In genomic region chr9:65598765-65599249, GRCm38 (mm10) we compare ENCODE assay signal across 8 mouse cellular contexts. TPM values are rescaled to one million over a fixed set of nuclear protein-coding genes. Genes with fewer than 3 reads are reported as not detected.
DNase-seq lines count a peak whose midpoint lies in the region; ATAC-seq and TF ChIP-seq lines count a peak whose summit lies in the region.

No protein-coding gene starts in this region.

- WGBS in midbrain, embryonic 14.5 days, result 50% methylated on average over 9 of the region's 11 CpGs
- 57% methylated on average over 7 of the region's 11 CpGs for WGBS in midbrain, embryonic 11.5 days
- WGBS in embryonic facial prominence, embryonic 13.5 days, result 46% methylated on average over 7 of the region's 11 CpGs
- 50% methylated on average over 6 of the region's 11 CpGs for WGBS in hindbrain, embryonic 16.5 days
- 37% methylated on average over 9 of the region's 11 CpGs for whole genome bisulfite sequencing in liver, embryonic 14.5 days (ENCODE audit: insufficient replicate concordance)

- peak; percentile 82 for DNase-seq in midbrain, embryonic 14.5 days
- no peak for DNase-seq in midbrain, embryonic 11.5 days (ENCODE audit: low spot score, missing footprints)
- peak; percentile 37 for DNase-seq in T-cell, adult 2 months (ENCODE audit: low spot score)
- DNase-seq in liver, embryonic 14.5 days (ENCODE audit: low read depth in 3 of 3, low spot score in 3 of 3), result no peak
- DNase-seq in right cerebral cortex, postnatal 4 days, result peak; percentile 40
- no peak for DNase-seq in c-Kit-positive CD71-positive TER-119-positive erythroid progenitor cells, embryonic 14.5 days (ENCODE audit: low spot score)

- no peaks in the 10 kb centered on the region for H3K27me3 ChIP-seq in midbrain, embryonic 14.5 days (ENCODE audit: control insufficient read depth, insufficient read depth, low read length)
- no peaks in the 10 kb centered on the region for H3K27me3 ChIP-seq in midbrain, embryonic 11.5 days (ENCODE audit: control insufficient read depth, insufficient read depth, low read length)
- no peaks in the 10 kb centered on the region for H3K27me3 ChIP-seq in embryonic facial prominence, embryonic 13.5 days
- no peaks in the 10 kb centered on the region for H3K27me3 ChIP-seq in hindbrain, embryonic 16.5 days (replicated peaks; ENCODE audit: control insufficient read depth, insufficient read depth, low read length)
- H3K27me3 ChIP-seq in liver, embryonic 14.5 days (ENCODE audit: control insufficient read depth, insufficient read depth, low read length), result no peaks in the 10 kb centered on the region

- H3K27ac ChIP-seq in midbrain, embryonic 14.5 days (replicated peaks; ENCODE audit: low read depth, low read length), result no peak overlapping the region
- H3K27ac ChIP-seq in midbrain, embryonic 11.5 days (ENCODE audit: low read depth, low read length), result no peak overlapping the region
- no peak overlapping the region for H3K27ac ChIP-seq in embryonic facial prominence, embryonic 13.5 days
- H3K27ac ChIP-seq in hindbrain, embryonic 16.5 days (ENCODE audit: low read depth, low read length), result no peak overlapping the region
- H3K27ac ChIP-seq in liver, embryonic 14.5 days, result no peak overlapping the region

- TF ChIP-seq EP300 in liver, embryonic 14.5 days (IDR thresholded peaks at IDR 0.05; ENCODE audit: low read depth), result no peak

- H3K36me3 ChIP-seq in midbrain, embryonic 14.5 days (ENCODE audit: control insufficient read depth, insufficient read depth, low read length), result no peaks in the 10 kb centered on the region
- peaks cover 2% of the 10 kb centered on the region for H3K36me3 ChIP-seq in midbrain, embryonic 11.5 days (ENCODE audit: control insufficient read depth, insufficient read depth, low read length)
- H3K36me3 ChIP-seq in embryonic facial prominence, embryonic 13.5 days, result peaks cover 20% of the 10 kb centered on the region
- no peaks in the 10 kb centered on the region for H3K36me3 ChIP-seq in hindbrain, embryonic 16.5 days (ENCODE audit: control insufficient read depth, insufficient read depth, low read length)
- H3K36me3 ChIP-seq in liver, embryonic 14.5 days (replicated peaks; ENCODE audit: control insufficient read depth, insufficient read depth, low read depth), result peaks cover 20% of the 10 kb centered on the region

- H3K4me1 ChIP-seq in midbrain, embryonic 14.5 days (ENCODE audit: control insufficient read depth, insufficient read depth, low read length), result no peaks in the 10 kb centered on the region
- no peaks in the 10 kb centered on the region for H3K4me1 ChIP-seq in midbrain, embryonic 11.5 days (ENCODE audit: control insufficient read depth, insufficient read depth, low read length)
- no peaks in the 10 kb centered on the region for H3K4me1 ChIP-seq in embryonic facial prominence, embryonic 13.5 days
- no peaks in the 10 kb centered on the region for H3K4me1 ChIP-seq in hindbrain, embryonic 16.5 days (ENCODE audit: control insufficient read depth, insufficient read depth, low read depth, low read length)
- no peaks in the 10 kb centered on the region for H3K4me1 ChIP-seq in liver, embryonic 14.5 days (replicated peaks; ENCODE audit: control insufficient read depth in 2 of 2, insufficient read depth in 2 of 2, low read length in 1 of 2)

- no peak for ATAC-seq in midbrain, embryonic 14.5 days (ENCODE audit: low FRiP score, low TSS enrichment)
- no peak for ATAC-seq in midbrain, embryonic 11.5 days (ENCODE audit: low FRiP score)
- ATAC-seq in embryonic facial prominence, embryonic 13.5 days (ENCODE audit: insufficient number of reproducible peaks, insufficient read depth, low FRiP score, low TSS enrichment, low read depth), result no peak
- no peak for ATAC-seq in hindbrain, embryonic 16.5 days
- no peak for ATAC-seq in liver, embryonic 14.5 days (ENCODE audit: insufficient read depth)

- no peak overlapping the region for H3K4me2 ChIP-seq in midbrain, embryonic 14.5 days (ENCODE audit: low read length)
- no peak overlapping the region for H3K4me2 ChIP-seq in midbrain, embryonic 11.5 days
- peak overlapping the region; percentile 34; the same call in 1 of the 2 replicates for H3K4me2 ChIP-seq in embryonic facial prominence, embryonic 13.5 days
- H3K4me2 ChIP-seq in hindbrain, embryonic 16.5 days (ENCODE audit: low read length), result peak overlapping the region; percentile 36
- H3K4me2 ChIP-seq in liver, embryonic 14.5 days (ENCODE audit: low read depth), result peak overlapping the region; percentile 22

- no peak overlapping the region for H3K4me3 ChIP-seq in midbrain, embryonic 14.5 days (replicated peaks; ENCODE audit: low read depth, low read length)
- no peak overlapping the region for H3K4me3 ChIP-seq in midbrain, embryonic 11.5 days (ENCODE audit: low read depth, low read length)
- H3K4me3 ChIP-seq in embryonic facial prominence, embryonic 13.5 days, result no peak overlapping the region
- no peak overlapping the region for H3K4me3 ChIP-seq in hindbrain, embryonic 16.5 days (ENCODE audit: low read length)
- H3K4me3 ChIP-seq in liver, embryonic 14.5 days (ENCODE audit: insufficient read depth in 1 of 2, low read depth in 2 of 2, low read length in 2 of 2), result no peak overlapping the region

- peak; percentile 61 for TF ChIP-seq CTCF in liver, embryonic 14.5 days (IDR thresholded peaks at IDR 0.05; ENCODE audit: low read depth)

- no peak overlapping the region for H3K9ac ChIP-seq in midbrain, embryonic 14.5 days (replicated peaks; ENCODE audit: low read length)
- H3K9ac ChIP-seq in midbrain, embryonic 11.5 days (ENCODE audit: low read length), result no peak overlapping the region
- H3K9ac ChIP-seq in embryonic facial prominence, embryonic 13.5 days, result no peak overlapping the region
- no peak overlapping the region for H3K9ac ChIP-seq in hindbrain, embryonic 16.5 days (ENCODE audit: low read depth, low read length)
- no peak overlapping the region for H3K9ac ChIP-seq in liver, embryonic 14.5 days (replicated peaks)

- no peaks in the 10 kb centered on the region for H3K9me3 ChIP-seq in midbrain, embryonic 14.5 days (ENCODE audit: control insufficient read depth, low read length)
- H3K9me3 ChIP-seq in midbrain, embryonic 11.5 days (ENCODE audit: control insufficient read depth, low read length), result no peaks in the 10 kb centered on the region
- H3K9me3 ChIP-seq in embryonic facial prominence, embryonic 13.5 days, result no peaks in the 10 kb centered on the region
- no peaks in the 10 kb centered on the region for H3K9me3 ChIP-seq in hindbrain, embryonic 16.5 days (ENCODE audit: control insufficient read depth, low read length)
- no peaks in the 10 kb centered on the region for H3K9me3 ChIP-seq in liver, embryonic 14.5 days (ENCODE audit: control insufficient read depth, low read length)

RNA-seq across cellular contexts. Expression of gene Pif1, which starts 11.8 kb away (rescaled TPM):
- polyA plus RNA-seq in midbrain, embryonic 14.5 days (2014; fragmentation: Nextera tagmentation; extraction: Ambion mirVana), result 1.5 and 2.6 TPM in 2 replicates
- 12.0 and 13.6 TPM in 2 replicates for polyA plus RNA-seq in midbrain, embryonic 11.5 days (2014; fragmentation: Nextera tagmentation; extraction: Ambion mirVana)
- 15.4 and 18.4 TPM in 2 replicates for polyA plus RNA-seq in embryonic facial prominence, embryonic 13.5 days (2015; fragmentation: Nextera tagmentation; extraction: Ambion mirVana)
- 3.2 and 4.3 TPM in 2 replicates for polyA plus RNA-seq in hindbrain, embryonic 16.5 days (2015; fragmentation: Nextera tagmentation; extraction: Ambion mirVana)
- 10.8 and 11.9 TPM in 2 replicates for polyA plus RNA-seq in liver, embryonic 14.5 days (2012; rRNA removed)
- polyA plus RNA-seq in liver, embryonic 14.5 days (2014; fragmentation: Nextera tagmentation; extraction: Ambion mirVana), result 6.8 and 7.7 TPM in 2 replicates

RNA-seq across cellular contexts. Expression of gene Plekho2, which starts 19.0 kb away (rescaled TPM):
- 2.9 and 4.6 TPM in 2 replicates for polyA plus RNA-seq in midbrain, embryonic 14.5 days (2014; fragmentation: Nextera tagmentation; extraction: Ambion mirVana)
- 8.2 and 9.0 TPM in 2 replicates for polyA plus RNA-seq in midbrain, embryonic 11.5 days (2014; fragmentation: Nextera tagmentation; extraction: Ambion mirVana)
- polyA plus RNA-seq in embryonic facial prominence, embryonic 13.5 days (2015; fragmentation: Nextera tagmentation; extraction: Ambion mirVana), result 12.6 TPM in 2 replicates
- polyA plus RNA-seq in hindbrain, embryonic 16.5 days (2015; fragmentation: Nextera tagmentation; extraction: Ambion mirVana), result 7.1 and 8.0 TPM in 2 replicates
- 15.5 and 15.7 TPM in 2 replicates for polyA plus RNA-seq in liver, embryonic 14.5 days (2012; rRNA removed)
- 21.5 and 24.2 TPM in 2 replicates for polyA plus RNA-seq in liver, embryonic 14.5 days (2014; fragmentation: Nextera tagmentation; extraction: Ambion mirVana)

RNA-seq across cellular contexts. Expression of gene Rbpms2, which starts 30.6 kb away (rescaled TPM):
- 2.4 and 3.5 TPM in 2 replicates for polyA plus RNA-seq in midbrain, embryonic 14.5 days (2014; fragmentation: Nextera tagmentation; extraction: Ambion mirVana)
- polyA plus RNA-seq in midbrain, embryonic 11.5 days (2014; fragmentation: Nextera tagmentation; extraction: Ambion mirVana), result 19.7 and 24.0 TPM in 2 replicates
- polyA plus RNA-seq in embryonic facial prominence, embryonic 13.5 days (2015; fragmentation: Nextera tagmentation; extraction: Ambion mirVana), result 10.5 and 11.9 TPM in 2 replicates
- polyA plus RNA-seq in hindbrain, embryonic 16.5 days (2015; fragmentation: Nextera tagmentation; extraction: Ambion mirVana), result 4.6 and 4.7 TPM in 2 replicates
- polyA plus RNA-seq in liver, embryonic 14.5 days (2012; rRNA removed), result 8.9 and 11.6 TPM in 2 replicates
- 11.9 and 13.9 TPM in 2 replicates for polyA plus RNA-seq in liver, embryonic 14.5 days (2014; fragmentation: Nextera tagmentation; extraction: Ambion mirVana)

Comparison
In these comparisons a context has a peak if more than half of its experiments do, and no peak if none do; other contexts are left out.
1. DNase-seq: peak in midbrain, embryonic 14.5 days (single experiment), T-cell, adult 2 months (single experiment) and right cerebral cortex, postnatal 4 days (single experiment); none in midbrain, embryonic 11.5 days (single experiment), liver, embryonic 14.5 days (0 of 3) and c-Kit-positive CD71-positive TER-119-positive erythroid progenitor cells, embryonic 14.5 days (single experiment).
2. H3K4me2 ChIP-seq: peak in embryonic facial prominence, embryonic 13.5 days (single experiment), hindbrain, embryonic 16.5 days (single experiment) and liver, embryonic 14.5 days (single experiment); none in midbrain, embryonic 14.5 days (single experiment) and midbrain, embryonic 11.5 days (single experiment).